Mouse (Mus musculus): Measurements from ENCODE around the gene Slc12a6. TPM values are rescaled to one million over a fixed set of nuclear protein-coding genes. Genes with fewer than 3 reads are reported as not detected.

Gene Slc12a6
- polyA plus RNA-seq, 1 experiment from 2014 or later, result 15.0 TPM

GRCm38 (mm10) chr2:112292823-112293222, 27.2 kb downstream of the Slc12a6 start:
- H3K27ac ChIP-seq (ENCODE audit: low read depth, low read length), result no peak overlapping the region
- no peaks in the 10 kb centered on the region for H3K9me3 ChIP-seq (replicated peaks; ENCODE audit: control insufficient read depth, low read length)
- H3K4me1 ChIP-seq (ENCODE audit: control insufficient read depth, insufficient read depth, low read length), result no peaks in the 10 kb centered on the region
- no peak for ATAC-seq
- no peak for DNase-seq (ENCODE audit: low spot score)
- H3K36me3 ChIP-seq (ENCODE audit: control insufficient read depth, insufficient read depth, low read length), result no peaks in the 10 kb centered on the region
- H3K9ac ChIP-seq (ENCODE audit: low read length), result no peak overlapping the region
- H3K27me3 ChIP-seq (replicated peaks; ENCODE audit: control insufficient read depth, insufficient read depth, low read length), result no peaks in the 10 kb centered on the region
- WGBS, result 90% methylated on average over 2 of the region's 2 CpGs
- H3K4me3 ChIP-seq (ENCODE audit: low read depth, low read length), result no peak overlapping the region
- H3K4me2 ChIP-seq (ENCODE audit: low read length), result no peak overlapping the region

- Histone ChIP-seq H3K36me3 (ENCODE audit: control insufficient read depth, insufficient read depth, low read length) (no peaks in the 10 kb centered on the region), H3K9ac (ENCODE audit: low read length) (no peak overlapping the region), H3K4me2 (ENCODE audit: low read length) (no peak overlapping the region), H3K27me3 (replicated peaks; ENCODE audit: control insufficient read depth, insufficient read depth, low read length) (no peaks in the 10 kb centered on the region), H3K27ac (ENCODE audit: low read depth, low read length) (no peak overlapping the region), H3K4me3 (ENCODE audit: low read depth, low read length) (no peak overlapping the region), H3K9me3 (replicated peaks; ENCODE audit: control insufficient read depth, low read length) (no peaks in the 10 kb centered on the region), H3K4me1 (ENCODE audit: control insufficient read depth, insufficient read depth, low read length) (no peaks in the 10 kb centered on the region)
- WGBS, result 72% methylated on average over 3 of the region's 3 CpGs
- ATAC-seq (no peak), DNase-seq (ENCODE audit: low spot score) (no peak)
Measured at GRCm38 (mm10) chr2:112296211-112296610, 30.6 kb downstream of the Slc12a6 start.

GRCm38 (mm10) chr2:112298221-112298620, 32.6 kb downstream of the Slc12a6 start:
- WGBS, result 98% methylated on average over 4 of the region's 4 CpGs

GRCm38 (mm10) chr2:112308671-112309070, 43.0 kb downstream of the Slc12a6 start:
- DNase-seq (ENCODE audit: low spot score) (no peak), ATAC-seq (no peak)
- Histone ChIP-seq H3K4me3 (ENCODE audit: low read depth, low read length) (no peak overlapping the region), H3K9ac (ENCODE audit: low read length) (no peak overlapping the region), H3K4me1 (ENCODE audit: control insufficient read depth, insufficient read depth, low read length) (no peaks in the 10 kb centered on the region), H3K27me3 (replicated peaks; ENCODE audit: control insufficient read depth, insufficient read depth, low read length) (no peaks in the 10 kb centered on the region), H3K9me3 (replicated peaks; ENCODE audit: control insufficient read depth, low read length) (no peaks in the 10 kb centered on the region), H3K36me3 (ENCODE audit: control insufficient read depth, insufficient read depth, low read length) (no peaks in the 10 kb centered on the region), H3K4me2 (ENCODE audit: low read length) (no peak overlapping the region), H3K27ac (ENCODE audit: low read depth, low read length) (no peak overlapping the region)
- 93% methylated on average over 3 of the region's 3 CpGs for WGBS

More at GRCm38 (mm10) chr2:112298221-112298620, 32.6 kb downstream of the Slc12a6 start:
- no peak for DNase-seq (ENCODE audit: low spot score)
- Histone ChIP-seq H3K36me3 (ENCODE audit: control insufficient read depth, insufficient read depth, low read length) (no peaks in the 10 kb centered on the region), H3K27me3 (replicated peaks; ENCODE audit: control insufficient read depth, insufficient read depth, low read length) (no peaks in the 10 kb centered on the region), H3K27ac (ENCODE audit: low read depth, low read length) (no peak overlapping the region), H3K4me3 (ENCODE audit: low read depth, low read length) (no peak overlapping the region), H3K9ac (ENCODE audit: low read length) (no peak overlapping the region), H3K4me2 (ENCODE audit: low read length) (no peak overlapping the region), H3K4me1 (ENCODE audit: control insufficient read depth, insufficient read depth, low read length) (no peaks in the 10 kb centered on the region), H3K9me3 (replicated peaks; ENCODE audit: control insufficient read depth, low read length) (no peaks in the 10 kb centered on the region)
- no peak for ATAC-seq

- no peak overlapping the region for H3K4me3 ChIP-seq (ENCODE audit: low read depth, low read length)
- 82% methylated on average over 10 of the region's 10 CpGs for WGBS
- H3K9me3 ChIP-seq (replicated peaks; ENCODE audit: control insufficient read depth, low read length), result no peaks in the 10 kb centered on the region
- H3K4me2 ChIP-seq (ENCODE audit: low read length), result no peak overlapping the region
- ATAC-seq (no peak), DNase-seq (ENCODE audit: low spot score) (peak; percentile 2)
- H3K4me1 ChIP-seq (ENCODE audit: control insufficient read depth, insufficient read depth, low read length), result no peaks in the 10 kb centered on the region
- no peaks in the 10 kb centered on the region for H3K36me3 ChIP-seq (ENCODE audit: control insufficient read depth, insufficient read depth, low read length)
- H3K27me3 ChIP-seq (replicated peaks; ENCODE audit: control insufficient read depth, insufficient read depth, low read length), result no peaks in the 10 kb centered on the region
- no peak overlapping the region for H3K27ac ChIP-seq (ENCODE audit: low read depth, low read length)
- H3K9ac ChIP-seq (ENCODE audit: low read length), result no peak overlapping the region
Measured at GRCm38 (mm10) chr2:112309161-112309600, 43.6 kb downstream of the Slc12a6 start.

- H3K4me3 ChIP-seq (ENCODE audit: low read depth, low read length), result no peak overlapping the region
- WGBS, result 92% methylated on average over 7 of the region's 7 CpGs
- H3K27ac ChIP-seq (ENCODE audit: low read depth, low read length), result no peak overlapping the region
- no peaks in the 10 kb centered on the region for H3K4me1 ChIP-seq (ENCODE audit: control insufficient read depth, insufficient read depth, low read length)
- DNase-seq (ENCODE audit: low spot score), result no peak
- no peak overlapping the region for H3K4me2 ChIP-seq (ENCODE audit: low read length)
- ATAC-seq, result no peak
- H3K36me3 ChIP-seq (ENCODE audit: control insufficient read depth, insufficient read depth, low read length), result no peaks in the 10 kb centered on the region
- no peak overlapping the region for H3K9ac ChIP-seq (ENCODE audit: low read length)
- H3K27me3 ChIP-seq (replicated peaks; ENCODE audit: control insufficient read depth, insufficient read depth, low read length), result no peaks in the 10 kb centered on the region
- no peaks in the 10 kb centered on the region for H3K9me3 ChIP-seq (replicated peaks; ENCODE audit: control insufficient read depth, low read length)
Measured at GRCm38 (mm10) chr2:112315638-112316037, 50.0 kb downstream of the Slc12a6 start.

GRCm38 (mm10) chr2:112318227-112318626, 52.6 kb downstream of the Slc12a6 start:
- Histone ChIP-seq H3K9me3 (replicated peaks; ENCODE audit: control insufficient read depth, low read length) (no peaks in the 10 kb centered on the region), H3K27ac (ENCODE audit: low read depth, low read length) (no peak overlapping the region), H3K4me2 (ENCODE audit: low read length) (no peak overlapping the region), H3K4me1 (ENCODE audit: control insufficient read depth, insufficient read depth, low read length) (no peaks in the 10 kb centered on the region), H3K9ac (ENCODE audit: low read length) (no peak overlapping the region), H3K27me3 (replicated peaks; ENCODE audit: control insufficient read depth, insufficient read depth, low read length) (no peaks in the 10 kb centered on the region), H3K4me3 (ENCODE audit: low read depth, low read length) (no peak overlapping the region), H3K36me3 (ENCODE audit: control insufficient read depth, insufficient read depth, low read length) (no peaks in the 10 kb centered on the region)
- DNase-seq (ENCODE audit: low spot score), result no peak
- 89% methylated on average over 2 of the region's 2 CpGs for WGBS
- ATAC-seq, result no peak

- Histone ChIP-seq H3K9ac (ENCODE audit: low read length) (no peak overlapping the region), H3K27ac (ENCODE audit: low read depth, low read length) (no peak overlapping the region), H3K9me3 (replicated peaks; ENCODE audit: control insufficient read depth, low read length) (no peaks in the 10 kb centered on the region), H3K4me3 (ENCODE audit: low read depth, low read length) (no peak overlapping the region), H3K27me3 (replicated peaks; ENCODE audit: control insufficient read depth, insufficient read depth, low read length) (no peaks in the 10 kb centered on the region), H3K4me1 (ENCODE audit: control insufficient read depth, insufficient read depth, low read length) (no peaks in the 10 kb centered on the region), H3K4me2 (ENCODE audit: low read length) (no peak overlapping the region), H3K36me3 (ENCODE audit: control insufficient read depth, insufficient read depth, low read length) (no peaks in the 10 kb centered on the region)
- DNase-seq (ENCODE audit: low spot score), result no peak
- WGBS, result 83% methylated on average over 7 of the region's 7 CpGs
- ATAC-seq, result no peak
Measured at GRCm38 (mm10) chr2:112318905-112319304, 53.3 kb downstream of the Slc12a6 start.

- no peaks in the 10 kb centered on the region for H3K36me3 ChIP-seq (ENCODE audit: control insufficient read depth, insufficient read depth, low read length)
- DNase-seq (ENCODE audit: low spot score) (no peak), ATAC-seq (no peak)
- H3K9ac ChIP-seq (ENCODE audit: low read length), result no peak overlapping the region
- H3K4me1 ChIP-seq (ENCODE audit: control insufficient read depth, insufficient read depth, low read length), result no peaks in the 10 kb centered on the region
- H3K4me3 ChIP-seq (ENCODE audit: low read depth, low read length), result no peak overlapping the region
- no peaks in the 10 kb centered on the region for H3K9me3 ChIP-seq (replicated peaks; ENCODE audit: control insufficient read depth, low read length)
- H3K4me2 ChIP-seq (ENCODE audit: low read length), result no peak overlapping the region
- 82% methylated on average over 11 of the region's 11 CpGs for WGBS
- H3K27ac ChIP-seq (ENCODE audit: low read depth, low read length), result no peak overlapping the region
- H3K27me3 ChIP-seq (replicated peaks; ENCODE audit: control insufficient read depth, insufficient read depth, low read length), result no peaks in the 10 kb centered on the region
Measured at GRCm38 (mm10) chr2:112328069-112328777, 62.6 kb downstream of the Slc12a6 start.
